Mouse (Mus musculus): ENCODE measurements around the gene Gtf2a1l. TPM values are rescaled to one million over a fixed set of nuclear protein-coding genes. Genes with fewer than 3 reads are reported as not detected.

Gene Gtf2a1l
- total and polyA plus RNA-seq, 3 experiments, result 0.14 TPM; not detected in 2

- TF ChIP-seq EP300 (IDR thresholded peaks at IDR 0.05; ENCODE audit: insufficient read depth, low read depth, low read length), result no peak
- no peak for TF ChIP-seq CTCF (IDR thresholded peaks at IDR 0.05)
- no peak for TF ChIP-seq POLR2A (IDR thresholded peaks at IDR 0.05; ENCODE audit: insufficient read depth, low read depth, low read length)
- intact Hi-C loops (cut with DNase I), result no loop called here
- WGBS, result 80% methylated on average over 3 of the region's 3 CpGs
Observed at GRCm38 (mm10) chr17:88764136-88764485, 95.7 kb downstream of the Gtf2a1l start.

More at GRCm38 (mm10) chr17:88764136-88764485, 95.7 kb downstream of the Gtf2a1l start:
- DNase-seq, result no peak
- Histone ChIP-seq H3K79me2 (replicated peaks; ENCODE audit: control insufficient read depth, insufficient read depth, low read length) (no peaks in the 10 kb centered on the region), H3K4me1 (ENCODE audit: control insufficient read depth, insufficient read depth, low read length) (no peaks in the 10 kb centered on the region), H3K9ac (ENCODE audit: low read depth, low read length) (no peak overlapping the region), H3K27ac (no peak overlapping the region), H3K36me3 (ENCODE audit: control insufficient read depth, insufficient read depth, low read length) (no peaks in the 10 kb centered on the region), H3K4me3 (no peak overlapping the region), H3K27me3 (ENCODE audit: control insufficient read depth, insufficient read depth, low read length) (no peaks in the 10 kb centered on the region)

Other genes with a start within 250 kb of the Gtf2a1l start
- 1 to 10 TPM; 7.4 to 9.4 TPM for gene Foxn2, start 227.9 kb upstream of the Gtf2a1l start, total RNA-seq (2021)
- 2.6 and 2.8 TPM in 2 replicates for gene Foxn2, start 227.9 kb upstream of the Gtf2a1l start, polyA plus RNA-seq (2012; rRNA removed)
- 1 to 10 TPM; 8.8 to 9.9 TPM for gene Ppp1r21, start 138.5 kb upstream of the Gtf2a1l start, total RNA-seq (2021)
- gene Ppp1r21, start 138.5 kb upstream of the Gtf2a1l start, polyA plus RNA-seq (2012; rRNA removed), result 9.2 and 14.1 TPM in 2 replicates
- gene Ston1, start 71.0 kb upstream of the Gtf2a1l start, total RNA-seq (2021), result 10 to 100 TPM; 18.9 to 21.8 TPM
- gene Ston1, start 71.0 kb upstream of the Gtf2a1l start, polyA plus RNA-seq (2012; rRNA removed), result 9.4 and 16.8 TPM in 2 replicates
- not detected for gene Lhcgr, start 123.3 kb downstream of the Gtf2a1l start, total RNA-seq (2021)
- gene Lhcgr, start 123.3 kb downstream of the Gtf2a1l start, polyA plus RNA-seq (2012; rRNA removed), result 0.03 and 0.06 TPM in 2 replicates

All from heart, adult 2 months (tissue).